In the genomic region with DNA sequence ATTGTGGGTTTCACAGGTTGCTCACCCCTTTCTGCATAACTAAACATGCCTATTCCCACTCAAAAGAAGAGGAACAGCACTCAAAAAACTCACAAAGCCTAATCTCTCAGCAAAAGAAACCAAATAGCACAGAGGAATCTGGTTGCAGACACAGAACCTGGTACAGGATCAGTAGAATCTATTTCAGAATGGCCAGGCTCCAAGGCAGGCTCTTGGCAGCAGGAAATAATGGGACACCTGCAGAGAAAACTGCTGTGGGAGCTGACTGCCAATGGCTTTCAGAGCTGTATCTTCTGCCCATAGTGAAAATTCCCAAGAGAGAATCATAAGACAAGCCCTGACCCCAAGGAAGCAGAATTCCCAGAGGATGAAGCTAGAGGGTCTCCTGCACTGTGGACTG, we compare ENCODE assay signal across 18 mouse cellular contexts.
A peak's percentile ranks its signal among the peaks of the same experiment; 100 is the strongest.
DNase-seq lines count a peak whose midpoint lies in the region; ATAC-seq lines count a peak whose summit lies in the region.
"Had no signal": no experiment of that assay in that cellular context is flagged by ENCODE, and none has a peak within 500 bp of the region (broad histone marks: within the 10 kb centered on the region; RNA-seq: fewer than 3 reads in every experiment).

No protein-coding gene starts in this region.

- DNase-seq in heart, adult 11 months, result no peak
- DNase-seq in brain, adult 2 months (ENCODE audit: low read depth, low spot score), result peak; percentile 69
- DNase-seq in cerebellum, adult 11 months, result peak; percentile 30
- peak; percentile 42 to 50 for DNase-seq in cerebellum, postnatal 14 days
- DNase-seq in yolk sac, embryonic 10.5 days (ENCODE audit: low spot score), result no peak
- DNase-seq in left cerebral cortex, postnatal 25 days (ENCODE audit: low spot score in 2 of 2), result no peak
- no peak for DNase-seq in lung, postnatal 10 days
- DNase-seq: adrenal gland, postnatal 36 days; forebrain, postnatal 0 days; liver, embryonic 13.5 days; right cerebral cortex, adult 18-20 months had no signal

- H3K27ac ChIP-seq in heart, embryonic 13.5 days (replicated peaks), result peak overlapping the region; percentile 40; the same call in 1 of the 2 replicates
- H3K27ac ChIP-seq: hindbrain, embryonic 13.5 days; intestine, embryonic 15.5 days; kidney, postnatal 0 days; liver, embryonic 13.5 days; midbrain, embryonic 15.5 days had no signal

- H3K36me3 ChIP-seq in heart, embryonic 13.5 days, result no peaks in the 10 kb centered on the region
- H3K36me3 ChIP-seq: hindbrain, embryonic 13.5 days; intestine, embryonic 15.5 days; liver, embryonic 13.5 days; midbrain, embryonic 15.5 days had no signal

- peaks cover 15% of the 10 kb centered on the region; the same call in 1 of the 2 replicates for H3K4me1 ChIP-seq in heart, embryonic 13.5 days
- H3K4me1 ChIP-seq: intestine, embryonic 15.5 days; midbrain, embryonic 15.5 days had no signal

- no peaks in the 10 kb centered on the region for H3K9me3 ChIP-seq in heart, embryonic 13.5 days
- H3K9me3 ChIP-seq: intestine, embryonic 15.5 days; midbrain, embryonic 15.5 days had no signal

- no peak overlapping the region for H3K4me3 ChIP-seq in heart, embryonic 13.5 days
- H3K4me3 ChIP-seq: hindbrain, embryonic 13.5 days; intestine, embryonic 15.5 days; liver, embryonic 13.5 days; megakaryocyte, embryonic 14.5 days; midbrain, embryonic 15.5 days had no signal

- no peak for ATAC-seq in heart, embryonic 13.5 days (ENCODE audit: extremely low read depth, insufficient number of reproducible peaks, low FRiP score, low TSS enrichment)
- ATAC-seq: forebrain, postnatal 0 days; intestine, embryonic 15.5 days; lung, postnatal 0 days; midbrain, embryonic 15.5 days had no signal

- H3K9ac ChIP-seq in heart, embryonic 13.5 days, result no peak overlapping the region
- H3K9ac ChIP-seq: forebrain, postnatal 0 days; hindbrain, embryonic 13.5 days; intestine, embryonic 15.5 days; liver, embryonic 13.5 days; midbrain, embryonic 15.5 days had no signal

- no peak overlapping the region for H3K4me2 ChIP-seq in heart, embryonic 13.5 days
- H3K4me2 ChIP-seq: hindbrain, embryonic 13.5 days; intestine, embryonic 15.5 days; liver, embryonic 13.5 days; midbrain, embryonic 15.5 days had no signal

- no peaks in the 10 kb centered on the region; the same call in none of the 2 replicates for H3K27me3 ChIP-seq in heart, embryonic 13.5 days (replicated peaks)
- H3K27me3 ChIP-seq: intestine, embryonic 15.5 days; liver, embryonic 13.5 days; megakaryocyte, embryonic 14.5 days had no signal

- intact Hi-C loops in left cerebral cortex, postnatal 25 days (cut with DNase I), result no loop called here

Comparison
In these comparisons a context has a peak if more than half of its experiments do, and no peak if none do; other contexts are left out.
1. DNase-seq: peak in brain, adult 2 months (single experiment), cerebellum, adult 11 months (single experiment) and cerebellum, postnatal 14 days (2 of 2); none in heart, adult 11 months (single experiment), yolk sac, embryonic 10.5 days (single experiment), left cerebral cortex, postnatal 25 days (0 of 2) and lung, postnatal 10 days (single experiment).